Mouse (Mus musculus) embryonic fibroblast, embryonic 13.5 days (primary cell): ENCODE results near the gene Ccm2l.

Experiments
- CTCF ChIP-seq: IDR thresholded peaks from 2 replicates; pipeline ENCODE4 v1.5.1; 2011; ENCODE audit warnings: mild to moderate bottlenecking, control low read depth, low read length, moderate library complexity, borderline replicate concordance; ENCODE audit not compliant: insufficient read depth
- POLR2A ChIP-seq: IDR thresholded peaks from 2 replicates; pipeline ENCODE4 v1.6.1; 2011; ENCODE audit warnings: low read depth, mild to moderate bottlenecking, control low read depth, low read length, moderate library complexity

DNA sequence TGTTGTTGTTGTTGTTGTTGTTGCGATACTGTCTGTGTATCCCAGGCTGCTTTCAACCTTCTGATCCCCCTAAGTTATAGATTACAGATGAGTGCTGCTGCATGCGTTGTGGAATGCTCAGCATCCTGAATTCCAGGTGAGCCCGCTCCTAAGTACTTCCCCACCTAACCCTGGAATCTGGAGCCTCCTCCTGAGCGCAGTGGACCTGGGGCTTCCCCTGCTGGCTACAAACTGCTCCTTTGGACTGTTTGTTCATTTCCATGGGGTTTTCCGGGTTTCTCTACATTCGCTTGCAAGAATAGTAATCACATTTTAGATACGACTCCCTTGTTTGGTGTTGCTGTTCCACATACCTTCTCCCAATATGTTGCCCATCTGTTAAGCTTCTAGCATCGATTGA, 17.5 kb downstream of the Ccm2l start:
- TF ChIP-seq CTCF (no peak), POLR2A (no peak)
